Mouse (Mus musculus): ENCODE data around the gene Gm49380.

- no peak for TF ChIP-seq CTCF (IDR thresholded peaks at IDR 0.05; ENCODE audit: low read depth, low read length)
- no peak for TF ChIP-seq POLR2A (IDR thresholded peaks at IDR 0.05; ENCODE audit: extremely low read depth, insufficient read depth, low read length)
Measured at GRCm38 (mm10) chr9:44130581-44131275, 17.4 kb upstream of the Gm49380 start.

Data from liver, adult 2 months (tissue).